Mouse (Mus musculus) forebrain, postnatal 0 days (tissue): ENCODE results near the gene Icam5. TPM values are rescaled to one million over a fixed set of nuclear protein-coding genes. Genes with fewer than 3 reads are reported as not detected.
"Not testable (repeated sequence)": the region's sequence is repeated elsewhere in the genome, so short reads cannot be mapped to it uniquely, and the experiment has no call there.

Source experiments
- ATAC-seq: fragments of 200-750 bp; cut with Nextera tagmentation; 2 replicates; pipeline ENCODE4 v1.8.0; 2017; ENCODE audit warnings: mild to moderate bottlenecking, moderate library complexity
- DNase-seq: peaks from one replicate; pipeline ENCODE4 v3.0.0-alpha.2; 2015
- H3K27ac ChIP-seq: fragments of 300-500 bp; sonication (generic); 2 replicates; pipeline ENCODE4 v1.5.1; 2014; ENCODE audit warnings: low read depth, mild to moderate bottlenecking, antibody characterized with exemption, low read length, moderate library complexity, mixed read lengths
- H3K27me3 ChIP-seq: fragments of 300-500 bp; sonication (generic); 2 replicates; pipeline ENCODE4 v1.6.1; 2014; ENCODE audit warnings: mild to moderate bottlenecking, low read length, mixed read lengths; ENCODE audit not compliant: insufficient read depth
- H3K36me3 ChIP-seq: fragments of 300-500 bp; sonication (generic); 2 replicates; pipeline ENCODE4 v1.6.1; 2014; ENCODE audit warnings: mild to moderate bottlenecking, moderate library complexity; ENCODE audit not compliant: insufficient read depth
- H3K4me1 ChIP-seq: fragments of 300-500 bp; sonication (generic); 2 replicates; pipeline ENCODE4 v1.6.1; 2014; ENCODE audit warnings: antibody characterized with exemption; ENCODE audit not compliant: insufficient read depth
- H3K4me2 ChIP-seq: fragments of 300-500 bp; sonication (generic); 2 replicates; pipeline ENCODE4 v1.6.1; 2014; ENCODE audit warnings: low read depth, mild to moderate bottlenecking, moderate library complexity
- H3K4me3 ChIP-seq: fragments of 300-500 bp; sonication (generic); 2 replicates; pipeline ENCODE4 v1.5.1; 2014; ENCODE audit warnings: low read depth, low read length, mixed read lengths
- H3K9ac ChIP-seq: fragments of 300-500 bp; sonication (generic); 2 replicates; pipeline ENCODE4 v1.6.1; 2014; ENCODE audit warnings: mild to moderate bottlenecking
- H3K9me3 ChIP-seq: fragments of 300-500 bp; sonication (generic); 2 replicates; pipeline ENCODE4 v1.6.1; 2016; ENCODE audit warnings: low read length
- CTCF ChIP-seq: sonication (generic); IDR thresholded peaks from 2 replicates; pipeline ENCODE4 v1.5.1; 2016; ENCODE audit warnings: antibody characterized with exemption, control low read depth, low read depth
- WGBS: fragments of 180-500 bp; shearing (Covaris S2); extraction: QIAGEN DNeasy Blood & Tissue Kit; methylation state at CpG from one replicate; pipeline ENCODE4 v1.1.7; 2014; 5-methylcytosine and 5-hydroxymethylcytosine counted together
- polyA plus RNA-seq: library from polyadenylated mRNA; unstranded; fragments of >200 nt; fragmentation: Nextera tagmentation; extraction: Ambion mirVana; gene quantifications from 2 replicates; pipeline ENCODE4 v1.2.1, GENCODE M21; 2015
- total RNA-seq: library from RNA; depleted of rRNA; stranded (reverse); fragments of >200 nt; gene quantifications from 2 replicates; pipeline ENCODE4 v1.2.3, GENCODE M21; 2014

Gene Icam5
- total and polyA plus RNA-seq, 2 experiments from 2014 or later: 10.3 to 17.2 TPM

DNA sequence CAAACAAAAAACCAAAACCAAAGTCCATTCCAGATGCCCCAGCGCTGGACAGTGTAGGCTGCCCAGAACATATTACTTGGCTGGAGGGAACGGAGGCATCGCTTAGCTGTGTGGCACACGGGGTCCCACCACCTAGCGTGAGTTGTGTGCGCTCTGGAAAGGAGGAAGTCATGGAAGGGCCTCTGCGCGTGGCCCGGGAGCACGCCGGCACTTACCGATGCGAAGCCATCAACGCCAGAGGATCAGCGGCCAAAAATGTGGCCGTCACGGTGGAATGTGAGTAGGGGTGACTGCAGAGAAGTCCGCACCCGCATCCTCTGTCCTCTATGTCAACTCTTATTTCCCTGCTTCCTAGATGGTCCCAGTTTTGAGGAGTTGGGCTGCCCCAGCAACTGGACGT is 4.3 kb downstream of the Icam5 start:
- ATAC-seq (no peak), DNase-seq (no peak)
- Histone ChIP-seq H3K4me1 (peaks cover 13% of the 10 kb centered on the region), H3K4me2 (peak overlapping the region; percentile 79), H3K27me3 (peaks cover 55% of the 10 kb centered on the region), H3K9ac (no peak overlapping the region), H3K9me3 (no peaks in the 10 kb centered on the region), H3K4me3 (peak overlapping the region; percentile 43), H3K27ac (no peak overlapping the region), H3K36me3 (no peaks in the 10 kb centered on the region)
- no peak for TF ChIP-seq CTCF
- 7% methylated on average over 20 of the region's 20 CpGs for WGBS

DNA sequence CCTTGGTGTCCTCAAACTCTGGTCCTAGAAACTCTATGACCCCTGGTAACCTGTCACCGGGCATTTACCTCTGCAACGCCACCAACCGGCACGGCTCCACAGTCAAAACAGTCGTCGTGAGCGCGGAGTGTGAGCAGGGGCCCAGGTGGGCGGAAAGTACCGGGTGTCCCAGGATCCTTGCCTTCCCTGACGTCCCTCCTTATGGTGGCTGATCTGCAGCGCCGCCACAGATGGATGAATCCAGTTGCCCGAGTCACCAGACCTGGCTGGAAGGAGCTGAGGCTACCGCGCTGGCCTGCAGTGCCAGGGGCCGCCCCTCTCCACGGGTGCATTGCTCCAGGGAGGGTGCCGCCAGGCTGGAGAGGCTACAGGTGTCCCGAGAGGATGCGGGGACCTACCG is 4.8 kb downstream of the Icam5 start:
- H3K4me1 ChIP-seq: peaks cover 13% of the 10 kb centered on the region
- peak overlapping the region; percentile 43 for H3K4me3 ChIP-seq
- ATAC-seq: no peak
- peaks cover 55% of the 10 kb centered on the region for H3K27me3 ChIP-seq
- peak overlapping the region; percentile 79 for H3K4me2 ChIP-seq
- 2% methylated on average over 22 of the region's 22 CpGs for WGBS
- peak overlapping the region; percentile 67; the same call in 1 of the 2 replicates for H3K9ac ChIP-seq
- H3K9me3 ChIP-seq: no peaks in the 10 kb centered on the region
- no peak overlapping the region for H3K27ac ChIP-seq
- no peaks in the 10 kb centered on the region for H3K36me3 ChIP-seq
- no peak for TF ChIP-seq CTCF
- DNase-seq: peak; percentile 9

DNA sequence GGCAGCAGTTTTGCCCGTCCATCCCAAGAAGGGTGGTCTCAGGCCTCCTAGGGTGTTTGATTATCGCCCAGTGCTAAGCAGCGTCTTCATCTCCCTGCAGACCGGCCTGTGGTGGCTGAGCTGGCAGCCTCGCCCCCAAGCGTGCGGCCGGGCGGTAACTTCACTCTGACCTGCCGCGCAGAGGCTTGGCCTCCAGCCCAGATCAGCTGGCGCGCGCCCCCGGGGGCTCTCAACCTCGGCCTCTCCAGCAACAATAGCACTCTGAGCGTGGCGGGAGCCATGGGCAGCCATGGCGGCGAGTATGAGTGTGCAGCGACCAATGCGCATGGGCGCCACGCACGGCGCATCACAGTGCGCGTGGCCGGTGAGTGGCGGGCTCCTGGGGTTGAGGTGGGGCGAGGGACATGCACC is 5.6 kb downstream of the Icam5 start:
- Histone ChIP-seq H3K4me3 (peak overlapping the region; percentile 43), H3K4me2 (peak overlapping the region; percentile 79), H3K9me3 (no peaks in the 10 kb centered on the region), H3K27ac (no peak overlapping the region), H3K36me3 (no peaks in the 10 kb centered on the region), H3K9ac (peak overlapping the region; percentile 67), H3K4me1 (peaks cover 13% of the 10 kb centered on the region), H3K27me3 (peaks cover 55% of the 10 kb centered on the region)
- TF ChIP-seq CTCF: no peak
- 2% methylated on average over 31 of the region's 31 CpGs for WGBS
- DNase-seq (peak; percentile 76), ATAC-seq (peak; percentile 84)

DNA sequence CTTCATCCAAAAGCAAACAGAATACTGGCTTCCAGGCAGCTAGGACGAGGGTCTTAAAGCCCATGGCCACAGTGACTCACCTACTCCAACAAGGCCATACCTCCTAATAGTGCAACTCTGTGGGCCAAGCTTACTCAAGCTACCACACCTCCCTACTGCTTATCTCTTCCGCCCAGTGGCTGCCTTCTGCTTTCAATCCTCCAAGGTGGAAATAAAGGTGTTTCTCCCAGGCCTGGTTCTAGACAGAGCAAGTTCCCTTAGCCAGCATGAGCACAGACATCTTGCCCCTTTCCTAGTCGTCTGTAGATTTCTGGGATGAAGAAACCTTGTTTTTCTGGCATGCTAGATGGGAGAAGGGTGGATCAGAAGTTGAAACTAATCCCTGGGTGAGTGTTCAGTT is 7.9 kb downstream of the Icam5 start:
- TF ChIP-seq CTCF: no peak
- Histone ChIP-seq H3K9ac (no peak overlapping the region), H3K27ac (no peak overlapping the region), H3K9me3 (no peaks in the 10 kb centered on the region), H3K36me3 (no peaks in the 10 kb centered on the region), H3K4me1 (peaks cover 4% of the 10 kb centered on the region; the same call in 1 of the 2 replicates), H3K4me3 (no peak overlapping the region), H3K27me3 (peaks cover 35% of the 10 kb centered on the region), H3K4me2 (no peak overlapping the region)
- DNase-seq (no peak), ATAC-seq (no peak)
- WGBS: 73% methylated on average over 3 of the region's 3 CpGs

DNA sequence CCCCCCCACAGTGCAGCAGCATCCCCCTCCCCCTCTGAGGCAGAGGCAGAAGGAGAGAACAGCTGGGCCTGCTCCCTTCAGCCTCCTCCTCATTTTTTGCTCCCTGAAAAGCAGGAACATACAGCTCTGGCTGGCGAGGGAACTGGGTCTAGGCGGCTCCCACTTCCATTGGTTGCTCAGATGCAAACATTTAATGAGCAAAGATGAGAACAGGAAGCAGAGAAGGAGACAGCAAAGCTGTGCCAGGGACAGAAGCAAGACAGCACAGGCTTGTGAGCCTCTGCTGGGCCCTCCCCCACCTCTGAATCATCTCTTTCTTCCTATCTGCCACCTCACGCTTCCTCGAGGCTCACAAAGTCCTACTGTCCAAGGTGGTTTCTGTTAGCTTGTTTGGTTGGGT is 9.4 kb downstream of the Icam5 start:
- TF ChIP-seq CTCF: no peak
- ATAC-seq (no peak), DNase-seq (no peak)
- no peaks in the 10 kb centered on the region for H3K9me3 ChIP-seq
- H3K27ac ChIP-seq: no peak overlapping the region
- no peak overlapping the region for H3K4me2 ChIP-seq
- 40% methylated on average over 4 of the region's 4 CpGs for WGBS
- H3K9ac ChIP-seq: no peak overlapping the region
- H3K4me3 ChIP-seq: no peak overlapping the region
- no peaks in the 10 kb centered on the region; the same call in 1 of the 2 replicates for H3K4me1 ChIP-seq
- H3K36me3 ChIP-seq: no peaks in the 10 kb centered on the region
- H3K27me3 ChIP-seq: peaks cover 19% of the 10 kb centered on the region

DNA sequence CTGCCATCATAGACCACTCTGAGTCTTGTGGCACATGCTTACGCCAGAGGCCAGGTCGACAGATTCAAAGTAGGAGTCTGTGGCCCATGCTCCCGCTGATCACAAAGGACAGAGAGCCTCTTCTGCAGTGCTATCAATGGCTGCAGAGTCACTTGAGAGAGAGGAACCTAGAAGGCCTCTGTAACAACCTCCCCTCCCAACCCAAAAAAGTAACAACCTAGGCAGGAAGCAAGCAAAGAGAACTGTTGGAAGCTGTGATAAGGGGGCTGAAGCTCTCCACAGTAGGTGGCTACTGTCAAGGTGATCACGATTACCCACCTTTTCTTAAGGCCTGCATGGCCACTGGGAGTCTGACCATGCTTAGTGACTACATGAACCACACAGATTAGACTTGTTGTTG is 11.7 kb downstream of the Icam5 start:
- no peak for TF ChIP-seq CTCF
- no peak for ATAC-seq
- peaks cover 4% of the 10 kb centered on the region; the same call in 1 of the 2 replicates for H3K27me3 ChIP-seq
- H3K4me1 ChIP-seq: no peaks in the 10 kb centered on the region
- DNase-seq: no peak
- no peak overlapping the region for H3K9ac ChIP-seq
- no peak overlapping the region for H3K4me3 ChIP-seq
- H3K27ac ChIP-seq: no peak overlapping the region
- H3K36me3 ChIP-seq: no peaks in the 10 kb centered on the region
- H3K4me2 ChIP-seq: no peak overlapping the region
- 93% methylated on average over 4 of the region's 4 CpGs for WGBS
- no peaks in the 10 kb centered on the region for H3K9me3 ChIP-seq

DNA sequence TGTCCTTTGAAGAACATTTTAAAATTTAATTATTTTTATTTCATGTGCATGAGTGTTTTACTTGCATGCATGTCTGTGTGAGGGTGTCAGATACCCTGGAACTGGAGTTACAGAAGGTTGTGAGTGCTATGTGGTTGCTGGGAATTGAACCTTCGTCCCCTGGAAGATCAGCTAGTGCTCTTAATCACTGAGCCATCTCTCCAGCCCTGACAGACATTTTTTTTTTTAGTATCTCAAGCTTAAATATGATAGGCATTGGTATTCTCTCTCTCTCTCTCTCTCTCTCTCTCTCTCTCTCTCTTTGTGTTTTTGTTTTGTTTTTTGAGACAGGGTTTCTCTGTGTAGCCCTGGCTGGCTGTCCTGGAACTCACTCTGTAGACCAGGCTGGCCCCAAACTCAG is 12.9 kb downstream of the Icam5 start:
- ATAC-seq, H3K4me2 ChIP-seq, H3K9ac ChIP-seq, H3K27ac ChIP-seq, H3K4me3 ChIP-seq, H3K27me3 ChIP-seq, DNase-seq, H3K9me3 ChIP-seq, H3K36me3 ChIP-seq, H3K4me1 ChIP-seq: not testable (repeated sequence)
- 56% methylated on average over 1 of the region's 1 CpGs for WGBS

DNA sequence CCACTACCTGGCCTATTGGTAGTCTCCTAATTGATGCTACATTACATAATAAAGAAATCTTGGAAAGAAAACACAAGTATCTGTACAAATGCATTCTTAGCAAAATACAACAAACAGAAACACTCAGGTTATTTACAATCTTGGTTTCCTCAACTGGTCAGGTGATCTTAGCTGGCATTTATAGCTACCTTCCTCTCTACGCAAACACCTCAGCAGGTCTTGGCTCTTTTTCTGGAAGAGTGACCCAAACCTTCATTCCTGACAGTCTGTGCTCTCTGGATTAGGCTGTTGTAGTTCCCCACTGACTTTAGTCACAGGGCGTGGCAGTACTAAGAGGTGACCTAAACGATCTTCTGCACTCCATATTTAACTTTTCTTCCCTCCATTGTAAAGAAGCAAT is 13.4 kb downstream of the Icam5 start:
- no peak for TF ChIP-seq CTCF
- DNase-seq (no peak), ATAC-seq (no peak)
- H3K4me2 ChIP-seq: no peak overlapping the region
- H3K27me3 ChIP-seq: no peaks in the 10 kb centered on the region
- no peaks in the 10 kb centered on the region for H3K36me3 ChIP-seq
- H3K4me1 ChIP-seq: no peaks in the 10 kb centered on the region
- H3K27ac ChIP-seq: no peak overlapping the region
- WGBS: 93% methylated on average over 3 of the region's 3 CpGs
- H3K9me3 ChIP-seq: no peaks in the 10 kb centered on the region
- no peak overlapping the region for H3K9ac ChIP-seq
- no peak overlapping the region for H3K4me3 ChIP-seq
